8 mouse cellular contexts compared by ENCODE assay signal in the genomic region with DNA sequence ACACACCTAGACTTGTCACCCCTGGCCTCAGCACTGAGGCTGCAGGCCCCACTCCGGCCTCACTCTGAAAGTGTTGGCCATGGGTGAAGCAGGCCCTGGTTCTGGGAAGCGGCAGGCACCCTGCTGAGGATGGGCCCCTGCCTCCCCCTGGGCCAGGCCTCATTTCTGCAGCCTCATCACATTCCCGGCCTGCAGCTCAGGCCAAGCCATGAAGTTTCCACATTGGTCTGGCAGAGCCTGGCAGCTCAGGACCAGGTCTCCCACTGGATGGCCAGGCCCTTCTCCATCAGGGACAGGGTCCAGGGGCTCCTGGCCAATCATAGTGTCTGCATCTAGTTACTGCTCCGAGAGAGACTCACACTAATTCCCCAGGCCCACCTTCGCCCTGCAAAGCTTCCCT. TPM values are rescaled to one million over a fixed set of nuclear protein-coding genes. Genes with fewer than 3 reads are reported as not detected.
DNase-seq lines count a peak whose midpoint lies in the region; ATAC-seq and TF ChIP-seq lines count a peak whose summit lies in the region.
"Had no signal": no experiment of that assay in that cellular context is flagged by ENCODE, and none has a peak within 500 bp of the region (broad histone marks: within the 10 kb centered on the region; RNA-seq: fewer than 3 reads in every experiment).

No protein-coding gene starts in this region.

- no peak overlapping the region for H3K4me3 ChIP-seq in kidney, embryonic 14.5 days (ENCODE audit: low read length)
- H3K4me3 ChIP-seq in forebrain, embryonic 12.5 days (replicated peaks) = no peak overlapping the region
- H3K4me3 ChIP-seq in neural tube, embryonic 15.5 days (replicated peaks) = no peak overlapping the region
- H3K4me3 ChIP-seq in liver, postnatal 0 days (ENCODE audit: low read depth, low read length) = no peak overlapping the region
- H3K4me3 ChIP-seq: erythroblast, embryonic 14.5 days had no signal

- 75% methylated on average over 5 of the region's 5 CpGs for WGBS in kidney, embryonic 14.5 days
- 44% methylated on average over 5 of the region's 5 CpGs for WGBS in forebrain, embryonic 12.5 days
- WGBS in neural tube, embryonic 15.5 days = 35% methylated on average over 5 of the region's 5 CpGs
- WGBS in liver, postnatal 0 days (ENCODE audit: insufficient replicate concordance) = 72% methylated on average over 5 of the region's 5 CpGs

- no peak for ATAC-seq in kidney, embryonic 14.5 days (ENCODE audit: low FRiP score, low TSS enrichment)
- no peak for ATAC-seq in forebrain, embryonic 12.5 days (ENCODE audit: low FRiP score)
- no peak for ATAC-seq in neural tube, embryonic 15.5 days (ENCODE audit: low FRiP score)
- ATAC-seq in liver, postnatal 0 days = no peak

- TF ChIP-seq CTCF in liver, postnatal 0 days (IDR thresholded peaks at IDR 0.05; ENCODE audit: low read depth) = no peak

- no peak for TF ChIP-seq EP300 in liver, postnatal 0 days (IDR thresholded peaks at IDR 0.05; ENCODE audit: low read depth)

- no peaks in the 10 kb centered on the region for H3K9me3 ChIP-seq in kidney, embryonic 14.5 days (ENCODE audit: control insufficient read depth, low read length)
- no peaks in the 10 kb centered on the region for H3K9me3 ChIP-seq in forebrain, embryonic 12.5 days
- H3K9me3 ChIP-seq in neural tube, embryonic 15.5 days (replicated peaks) = no peaks in the 10 kb centered on the region
- no peaks in the 10 kb centered on the region for H3K9me3 ChIP-seq in liver, postnatal 0 days (ENCODE audit: low read length)

- H3K36me3 ChIP-seq in kidney, embryonic 14.5 days (ENCODE audit: control insufficient read depth, insufficient read depth, low read length) = no peaks in the 10 kb centered on the region
- H3K36me3 ChIP-seq in forebrain, embryonic 12.5 days (replicated peaks) = no peaks in the 10 kb centered on the region
- no peaks in the 10 kb centered on the region for H3K36me3 ChIP-seq in neural tube, embryonic 15.5 days
- H3K36me3 ChIP-seq in liver, postnatal 0 days (replicated peaks; ENCODE audit: insufficient read depth, low read length) = no peaks in the 10 kb centered on the region

- no peak overlapping the region for H3K27ac ChIP-seq in kidney, embryonic 14.5 days (ENCODE audit: low read depth, low read length)
- peak overlapping the region; percentile 78 for H3K27ac ChIP-seq in forebrain, embryonic 12.5 days
- peak overlapping the region; percentile 33 for H3K27ac ChIP-seq in neural tube, embryonic 15.5 days (replicated peaks)
- H3K27ac ChIP-seq in liver, postnatal 0 days (ENCODE audit: low read depth) = no peak overlapping the region

- no peaks in the 10 kb centered on the region for H3K27me3 ChIP-seq in kidney, embryonic 14.5 days (ENCODE audit: control insufficient read depth, insufficient read depth, low read length)
- H3K27me3 ChIP-seq in forebrain, embryonic 12.5 days = peaks cover 7% of the 10 kb centered on the region; the same call in 1 of the 2 replicates
- no peaks in the 10 kb centered on the region for H3K27me3 ChIP-seq in neural tube, embryonic 15.5 days (replicated peaks)
- no peaks in the 10 kb centered on the region for H3K27me3 ChIP-seq in liver, postnatal 0 days (ENCODE audit: insufficient read depth, low read length)

- no peak overlapping the region for H3K4me2 ChIP-seq in kidney, embryonic 14.5 days (replicated peaks; ENCODE audit: low read depth, low read length)
- peak overlapping the region; percentile 13; the same call in 1 of the 2 replicates for H3K4me2 ChIP-seq in forebrain, embryonic 12.5 days
- H3K4me2 ChIP-seq in neural tube, embryonic 15.5 days = no peak overlapping the region
- no peak overlapping the region for H3K4me2 ChIP-seq in liver, postnatal 0 days (ENCODE audit: low read depth, low read length)

- peak overlapping the region; percentile 7; the same call in 1 of the 2 replicates for H3K9ac ChIP-seq in kidney, embryonic 14.5 days (ENCODE audit: low read depth, low read length)
- H3K9ac ChIP-seq in forebrain, embryonic 12.5 days = peak overlapping the region; percentile 36; the same call in 1 of the 2 replicates
- H3K9ac ChIP-seq in neural tube, embryonic 15.5 days (replicated peaks) = peak overlapping the region; percentile 17; the same call in 1 of the 2 replicates
- no peak overlapping the region for H3K9ac ChIP-seq in liver, postnatal 0 days (replicated peaks)

- DNase-seq in kidney, adult 18-20 months = no peak
- peak; percentile 58 for DNase-seq in kidney, postnatal 14 days
- DNase-seq in liver, postnatal 0 days = no peak
- DNase-seq in spleen, postnatal 10 days (ENCODE audit: low spot score in 2 of 2) = no peak

- H3K4me1 ChIP-seq in kidney, embryonic 14.5 days (ENCODE audit: control insufficient read depth, insufficient read depth, low read length) = peaks cover 25% of the 10 kb centered on the region
- H3K4me1 ChIP-seq in forebrain, embryonic 12.5 days = peaks cover 51% of the 10 kb centered on the region
- H3K4me1 ChIP-seq in neural tube, embryonic 15.5 days = peaks cover 31% of the 10 kb centered on the region
- H3K4me1 ChIP-seq in liver, postnatal 0 days (ENCODE audit: insufficient read depth) = no peaks in the 10 kb centered on the region

RNA-seq across cellular contexts. Expression of gene Fam131c, which starts 33.3 kb away (rescaled TPM):
- 1.9 and 2.5 TPM in 2 replicates for polyA plus RNA-seq in kidney, embryonic 14.5 days (2014; fragmentation: Nextera tagmentation; extraction: Ambion mirVana)
- 1.00 and 1.1 TPM in 2 replicates for polyA plus RNA-seq in forebrain, embryonic 12.5 days (2016; fragmentation: Nextera tagmentation; extraction: Ambion mirVana)
- 35.2 and 42.5 TPM in 2 replicates for polyA plus RNA-seq in neural tube, embryonic 15.5 days (2015; fragmentation: Nextera tagmentation; extraction: Ambion mirVana)
- polyA plus RNA-seq in liver, postnatal 0 days (2015; fragmentation: Nextera tagmentation; extraction: Ambion mirVana) = 0.53 and 0.96 TPM in 2 replicates
- polyA plus RNA-seq: erythroblast, embryonic 14.5 days had no signal

RNA-seq across cellular contexts. Expression of gene Epha2, which starts 33.7 kb away (rescaled TPM):
- polyA plus RNA-seq in kidney, embryonic 14.5 days (2014; fragmentation: Nextera tagmentation; extraction: Ambion mirVana) = 3.7 and 3.9 TPM in 2 replicates
- 1.9 and 2.0 TPM in 2 replicates for polyA plus RNA-seq in forebrain, embryonic 12.5 days (2016; fragmentation: Nextera tagmentation; extraction: Ambion mirVana)
- 0.87 and 1.9 TPM in 2 replicates for polyA plus RNA-seq in neural tube, embryonic 15.5 days (2015; fragmentation: Nextera tagmentation; extraction: Ambion mirVana)
- 1.5 and 2.4 TPM in 2 replicates for polyA plus RNA-seq in liver, postnatal 0 days (2015; fragmentation: Nextera tagmentation; extraction: Ambion mirVana)
- polyA plus RNA-seq: erythroblast, embryonic 14.5 days had no signal

Comparison
In these comparisons a context has a peak if more than half of its experiments do, and no peak if none do; other contexts are left out.
1. H3K27ac ChIP-seq: peak in forebrain, embryonic 12.5 days (single experiment) and neural tube, embryonic 15.5 days (single experiment); none in kidney, embryonic 14.5 days (single experiment) and liver, postnatal 0 days (single experiment).
2. RNA of gene Fam131c, which starts 33.3 kb away (polyA plus RNA-seq): 35.2 to 42.5 TPM in neural tube, embryonic 15.5 days; 1.9 to 2.5 TPM in kidney, embryonic 14.5 days, 1.00 to 1.1 TPM in forebrain, embryonic 12.5 days and 0.53 to 0.96 TPM in liver, postnatal 0 days; every median in the first group is over 10 times any median in the second.